Mouse (Mus musculus) thymus, postnatal 10 days (tissue): ENCODE measurements at regions not wholly inside any gene's neighbourhood (a gene's known extent, or its start where the extent isn't known, plus 50 kb on each side); places are given as distances from the start of the nearest gene placed in this dataset.

ENCODE experiments used
- DNase-seq, 2 experiments: peaks; one replicate each; pipeline ENCODE4 v3.0.0; 2021; ENCODE audit warnings: low spot score in 2 of 2

- no peak for DNase-seq
Measured at GRCm38 (mm10) chr7:115379600-115379999, 636.1 kb downstream of the Insc start.

GRCm38 (mm10) chr7:115380989-115381610 lies 637.6 kb downstream of the Insc start:
- no peak for DNase-seq

- no peak for DNase-seq
Measured at GRCm38 (mm10) chr7:115382876-115383275, 639.4 kb downstream of the Insc start.

- no peak for DNase-seq
Measured at GRCm38 (mm10) chr7:115388874-115389273, 645.4 kb downstream of the Insc start.

- DNase-seq = no peak
Measured at GRCm38 (mm10) chr7:115392520-115392919, 646.1 kb downstream of the Sox6 start.

GRCm38 (mm10) chr7:115398202-115398601 lies 640.4 kb downstream of the Sox6 start:
- no peak for DNase-seq

- DNase-seq = no peak
Measured at GRCm38 (mm10) chr7:115399461-115399860, 639.1 kb downstream of the Sox6 start.

GRCm38 (mm10) chr7:115407889-115408288 lies 630.7 kb downstream of the Sox6 start:
- no peak for DNase-seq

- no peak for DNase-seq
Measured at GRCm38 (mm10) chr7:115408915-115409314, 629.7 kb downstream of the Sox6 start.

GRCm38 (mm10) chr7:115410501-115411230 lies 627.9 kb downstream of the Sox6 start:
- no peak for DNase-seq

- DNase-seq = no peak
Measured at GRCm38 (mm10) chr7:115411456-115411855, 627.1 kb downstream of the Sox6 start.

GRCm38 (mm10) chr7:115415147-115415561 lies 623.4 kb downstream of the Sox6 start:
- DNase-seq = no peak
